24 mouse cellular contexts compared by ENCODE assay signal in the genomic region with DNA sequence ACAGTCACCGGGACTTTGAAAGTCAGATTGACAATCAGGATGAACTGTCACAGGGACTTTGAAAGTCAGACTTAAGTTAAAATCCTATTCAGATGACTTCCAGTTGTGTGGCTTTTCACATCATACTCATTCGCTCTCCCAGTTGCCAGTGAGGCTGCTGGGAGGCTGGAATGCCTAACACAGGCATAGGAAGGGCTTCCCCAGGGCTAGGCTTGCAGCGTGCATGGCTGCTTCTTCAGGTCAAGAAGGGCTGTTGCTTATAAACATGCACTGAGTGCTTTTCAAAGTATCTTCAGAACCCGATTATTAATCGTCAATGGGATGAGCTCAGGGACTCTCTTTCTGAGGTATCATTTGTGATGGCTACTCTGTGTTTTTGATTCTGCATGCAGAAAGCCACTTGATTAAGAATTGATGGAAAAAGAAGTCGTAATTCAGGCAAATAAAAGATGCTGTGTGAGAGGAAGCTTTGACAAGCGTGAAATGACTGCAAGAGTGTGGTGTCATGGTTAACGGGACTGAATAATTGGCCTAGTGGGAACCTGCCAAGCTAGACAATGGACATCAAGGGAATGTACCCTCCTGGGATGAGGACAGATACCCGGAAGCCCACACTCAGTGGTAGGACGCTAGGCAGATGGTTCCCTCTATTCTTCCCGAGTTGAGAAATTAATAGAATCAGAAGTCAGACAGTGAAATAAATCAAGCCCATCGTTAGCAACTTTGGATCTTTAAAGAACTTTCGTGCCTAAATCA.
DNase-seq lines count a peak whose midpoint lies in the region; ATAC-seq lines count a peak whose summit lies in the region.
"Had no signal": no experiment of that assay in that cellular context is flagged by ENCODE, and none has a peak within 500 bp of the region (broad histone marks: within the 10 kb centered on the region; RNA-seq: fewer than 3 reads in every experiment).

No protein-coding gene starts in this region.

- H3K4me2 ChIP-seq in midbrain, embryonic 15.5 days, result no peak overlapping the region
- no peak overlapping the region for H3K4me2 ChIP-seq in hindbrain, embryonic 12.5 days (replicated peaks)
- 0 out of 2 replicates have a peak overlapping the region, but pooled peaks have one; percentile 7 for H3K4me2 ChIP-seq in midbrain, embryonic 12.5 days (replicated peaks)
- H3K4me2 ChIP-seq in intestine, embryonic 16.5 days (ENCODE audit: low read depth, low read length), result no peak overlapping the region
- H3K4me2 ChIP-seq: forebrain, embryonic 13.5 days; heart, embryonic 12.5 days; limb, embryonic 13.5 days; liver, embryonic 13.5 days; lung, embryonic 15.5 days had no signal

- WGBS in midbrain, embryonic 10.5 days, result 55% methylated on average over 13 of the region's 13 CpGs
- WGBS in midbrain, embryonic 15.5 days, result 28% methylated on average over 13 of the region's 13 CpGs
- WGBS in hindbrain, embryonic 12.5 days, result 32% methylated on average over 13 of the region's 13 CpGs
- WGBS in midbrain, embryonic 12.5 days, result 42% methylated on average over 13 of the region's 13 CpGs
- WGBS in intestine, embryonic 16.5 days, result 77% methylated on average over 13 of the region's 13 CpGs

- peak; percentile 21 for DNase-seq in midbrain, embryonic 10.5 days (ENCODE audit: low spot score)
- peak; percentile 23 for DNase-seq in retina, embryonic 14.5 days (ENCODE audit: low spot score)
- no peak for DNase-seq in lung, postnatal 4 days
- no peak for DNase-seq in lung, postnatal 10 days
- DNase-seq: adrenal gland, postnatal 14 days; cerebellum, adult 11 months; cerebellum, postnatal 10 days; heart, postnatal 36 days; kidney, postnatal 36 days; layer of hippocampus, adult 9-11 months; liver, embryonic 13.5 days; right cerebral cortex, adult 18-20 months; thymus, postnatal 4 days had no signal

- ATAC-seq in midbrain, embryonic 15.5 days (replicated peaks), result no peak
- peak; percentile 87 for ATAC-seq in hindbrain, embryonic 12.5 days (ENCODE audit: low FRiP score)
- ATAC-seq in midbrain, embryonic 12.5 days (ENCODE audit: low FRiP score, low read depth), result peak; percentile 79; the same call in 1 of the 2 replicates
- no peak for ATAC-seq in intestine, embryonic 16.5 days
- ATAC-seq: activated CD4-positive, CD25-positive, alpha-beta regulatory T cell, adult 4 months; forebrain, embryonic 13.5 days had no signal

- no peaks in the 10 kb centered on the region for H3K9me3 ChIP-seq in midbrain, embryonic 10.5 days (replicated peaks)
- H3K9me3 ChIP-seq in midbrain, embryonic 15.5 days, result no peaks in the 10 kb centered on the region
- H3K9me3 ChIP-seq in hindbrain, embryonic 12.5 days (replicated peaks), result no peaks in the 10 kb centered on the region
- H3K9me3 ChIP-seq in midbrain, embryonic 12.5 days, result no peaks in the 10 kb centered on the region
- no peaks in the 10 kb centered on the region for H3K9me3 ChIP-seq in intestine, embryonic 16.5 days (ENCODE audit: control insufficient read depth, low read length)
- H3K9me3 ChIP-seq: forebrain, embryonic 13.5 days; heart, embryonic 12.5 days; limb, embryonic 13.5 days; liver, embryonic 13.5 days; lung, embryonic 15.5 days had no signal

- peaks cover 26% of the 10 kb centered on the region for H3K4me1 ChIP-seq in midbrain, embryonic 10.5 days
- H3K4me1 ChIP-seq in midbrain, embryonic 15.5 days, result peaks cover 9% of the 10 kb centered on the region; the same call in 1 of the 2 replicates
- H3K4me1 ChIP-seq in hindbrain, embryonic 12.5 days, result peaks cover 21% of the 10 kb centered on the region
- peaks cover 7% of the 10 kb centered on the region; the same call in 1 of the 2 replicates for H3K4me1 ChIP-seq in midbrain, embryonic 12.5 days
- no peaks in the 10 kb centered on the region for H3K4me1 ChIP-seq in intestine, embryonic 16.5 days (ENCODE audit: control insufficient read depth, insufficient read depth, low read length)
- H3K4me1 ChIP-seq: heart, embryonic 12.5 days; limb, embryonic 13.5 days; liver, embryonic 13.5 days; lung, embryonic 15.5 days had no signal

- H3K36me3 ChIP-seq in midbrain, embryonic 10.5 days, result no peaks in the 10 kb centered on the region
- H3K36me3 ChIP-seq in midbrain, embryonic 15.5 days (replicated peaks), result no peaks in the 10 kb centered on the region
- H3K36me3 ChIP-seq in hindbrain, embryonic 12.5 days, result no peaks in the 10 kb centered on the region
- no peaks in the 10 kb centered on the region for H3K36me3 ChIP-seq in midbrain, embryonic 12.5 days
- H3K36me3 ChIP-seq in intestine, embryonic 16.5 days (ENCODE audit: control insufficient read depth, insufficient read depth, low read length), result no peaks in the 10 kb centered on the region
- H3K36me3 ChIP-seq: G1E; heart, embryonic 12.5 days; limb, embryonic 13.5 days; liver, embryonic 13.5 days; lung, embryonic 15.5 days had no signal

- peaks cover 22% of the 10 kb centered on the region for H3K27me3 ChIP-seq in midbrain, embryonic 10.5 days (ENCODE audit: low read depth, poor library complexity, severe bottlenecking)
- no peaks in the 10 kb centered on the region for H3K27me3 ChIP-seq in midbrain, embryonic 15.5 days (replicated peaks)
- peaks cover 17% of the 10 kb centered on the region for H3K27me3 ChIP-seq in hindbrain, embryonic 12.5 days
- 0 out of 2 replicates have a peak, but pooled peaks cover 4% of the 10 kb centered on the region for H3K27me3 ChIP-seq in midbrain, embryonic 12.5 days
- H3K27me3 ChIP-seq in intestine, embryonic 16.5 days (replicated peaks; ENCODE audit: control insufficient read depth, insufficient read depth, low read length), result no peaks in the 10 kb centered on the region
- H3K27me3 ChIP-seq: forebrain, embryonic 13.5 days; heart, embryonic 12.5 days; limb, embryonic 13.5 days; liver, embryonic 13.5 days; lung, embryonic 15.5 days had no signal

- H3K4me3 ChIP-seq in midbrain, embryonic 10.5 days, result no peak overlapping the region
- no peak overlapping the region for H3K4me3 ChIP-seq in midbrain, embryonic 15.5 days
- H3K4me3 ChIP-seq in hindbrain, embryonic 12.5 days, result no peak overlapping the region
- no peak overlapping the region for H3K4me3 ChIP-seq in midbrain, embryonic 12.5 days
- H3K4me3 ChIP-seq in intestine, embryonic 16.5 days (ENCODE audit: low read length), result no peak overlapping the region
- H3K4me3 ChIP-seq: erythroblast, embryonic 14.5 days; forebrain, embryonic 13.5 days; heart, embryonic 12.5 days; limb, embryonic 13.5 days; liver, embryonic 13.5 days; lung, embryonic 15.5 days had no signal

- H3K9ac ChIP-seq in midbrain, embryonic 15.5 days, result no peak overlapping the region
- no peak overlapping the region for H3K9ac ChIP-seq in hindbrain, embryonic 12.5 days
- H3K9ac ChIP-seq in midbrain, embryonic 12.5 days (replicated peaks), result no peak overlapping the region
- no peak overlapping the region for H3K9ac ChIP-seq in intestine, embryonic 16.5 days (ENCODE audit: low read depth, low read length)
- H3K9ac ChIP-seq: forebrain, embryonic 13.5 days; heart, embryonic 12.5 days; limb, embryonic 13.5 days; liver, embryonic 13.5 days; lung, embryonic 15.5 days had no signal

- H3K27ac ChIP-seq in midbrain, embryonic 10.5 days (replicated peaks), result no peak overlapping the region
- H3K27ac ChIP-seq in midbrain, embryonic 15.5 days, result no peak overlapping the region
- H3K27ac ChIP-seq in hindbrain, embryonic 12.5 days, result peak overlapping the region; percentile 40; the same call in 1 of the 2 replicates
- H3K27ac ChIP-seq in midbrain, embryonic 12.5 days (replicated peaks), result 0 out of 2 replicates have a peak overlapping the region, but pooled peaks have one; percentile 54
- no peak overlapping the region for H3K27ac ChIP-seq in intestine, embryonic 16.5 days (ENCODE audit: low read length)
- H3K27ac ChIP-seq: forebrain, embryonic 13.5 days; limb, embryonic 13.5 days; liver, embryonic 13.5 days; lung, embryonic 15.5 days had no signal

Comparison
In these comparisons a context has a peak if more than half of its experiments do, and no peak if none do; other contexts are left out.
1. H3K27ac ChIP-seq: peak in hindbrain, embryonic 12.5 days (single experiment) and midbrain, embryonic 12.5 days (single experiment); none in midbrain, embryonic 10.5 days (single experiment), midbrain, embryonic 15.5 days (single experiment) and intestine, embryonic 16.5 days (single experiment).
2. ATAC-seq: peak in hindbrain, embryonic 12.5 days (single experiment) and midbrain, embryonic 12.5 days (single experiment); none in midbrain, embryonic 15.5 days (single experiment) and intestine, embryonic 16.5 days (single experiment).
3. DNase-seq: peak in midbrain, embryonic 10.5 days (single experiment) and retina, embryonic 14.5 days (single experiment); none in lung, postnatal 4 days (0 of 2) and lung, postnatal 10 days (single experiment).